Mouse (Mus musculus) central nervous system, embryonic 18 days (tissue): Measurements from ENCODE around the gene Zscan4e. TPM values are rescaled to one million over a fixed set of nuclear protein-coding genes. Genes with fewer than 3 reads are reported as not detected.

ENCODE experiments used
- polyA plus RNA-seq: library from polyadenylated mRNA; depleted of rRNA; stranded (reverse); fragments of >200 nt; gene quantifications from 2 replicates; pipeline ENCODE4 v1.2.3, GENCODE M21; 2012; rRNA removed

Gene Zscan4e
- polyA plus RNA-seq = not detected in 2 replicates

GRCm38 (mm10) chr7:11310582-11310981 lies at the start of gene Zscan4e:
Gene Zscan4e, minus strand, starts transcription at chr7:11310682.

Other genes starting within 250 kb of the Zscan4e start
- gene Zscan4-ps1, start 241.0 kb downstream of the Zscan4e start, polyA plus RNA-seq = not detected in 2 replicates
- gene Zscan4d, start 144.5 kb downstream of the Zscan4e start, polyA plus RNA-seq = not detected in 2 replicates
- gene Zscan4f, start 87.2 kb upstream of the Zscan4e start, polyA plus RNA-seq = not detected in 2 replicates
- gene Zscan4-ps2, start 203.6 kb upstream of the Zscan4e start, polyA plus RNA-seq = not detected in 2 replicates